ENCODE assay signal across 8 mouse cellular contexts in genomic region chr2:77309313-77309712, GRCm38 (mm10). TPM values are rescaled to one million over a fixed set of nuclear protein-coding genes. Genes with fewer than 3 reads are reported as not detected.
DNase-seq lines count a peak whose midpoint lies in the region; ATAC-seq lines count a peak whose summit lies in the region.

No protein-coding gene starts in this region.

- no peak overlapping the region for H3K4me3 ChIP-seq in kidney, embryonic 16.5 days (ENCODE audit: low read length)

- H3K4me1 ChIP-seq in kidney, embryonic 16.5 days (ENCODE audit: insufficient read depth, low read length): no peaks in the 10 kb centered on the region

- no peaks in the 10 kb centered on the region for H3K9me3 ChIP-seq in kidney, embryonic 16.5 days (ENCODE audit: low read length)

- DNase-seq in CD4-positive, CD25-positive, alpha-beta regulatory T cell, adult 2 months (ENCODE audit: low read depth, low spot score): peak; percentile 28
- peak; percentile 16 for DNase-seq in right cerebral cortex, postnatal 14 days
- no peak for DNase-seq in right cerebral cortex, postnatal 25 days
- DNase-seq in gastrocnemius, adult 18-20 months (ENCODE audit: low spot score): peak; percentile 85
- no peak for DNase-seq in Muller cell, postnatal 12 days (ENCODE audit: inconsistent ontology term)

- no peak overlapping the region for H3K27ac ChIP-seq in kidney, embryonic 16.5 days (ENCODE audit: low read length)

- H3K27me3 ChIP-seq in kidney, embryonic 16.5 days (ENCODE audit: insufficient read depth, low read length): no peaks in the 10 kb centered on the region

- ATAC-seq in CD4-positive, CD25-positive, alpha-beta regulatory T cell, adult 4 months: no peak
- ATAC-seq in kidney, embryonic 16.5 days (ENCODE audit: low FRiP score, low TSS enrichment): peak; percentile 42; the same call in 1 of the 2 replicates
- ATAC-seq in megakaryocyte-erythroid progenitor cell, adult 5-6 weeks (replicated peaks; ENCODE audit: low FRiP score, low TSS enrichment, poor library complexity, severe bottlenecking): peak; percentile 84

- H3K36me3 ChIP-seq in kidney, embryonic 16.5 days (ENCODE audit: insufficient read depth, low read length): no peaks in the 10 kb centered on the region

- H3K4me2 ChIP-seq in kidney, embryonic 16.5 days (replicated peaks; ENCODE audit: low read depth, low read length): no peak overlapping the region

- H3K9ac ChIP-seq in kidney, embryonic 16.5 days (replicated peaks; ENCODE audit: low read length): no peak overlapping the region

- WGBS in kidney, embryonic 16.5 days: 53% methylated on average over 7 of the region's 7 CpGs

RNA-seq across cellular contexts. Expression of gene Sestd1, which starts 28.9 kb away (rescaled TPM):
- under 1 TPM; 0.04 to 0.16 TPM for polyA plus RNA-seq in CD4-positive, CD25-positive, alpha-beta regulatory T cell, adult 4 months (2017; shearing (Covaris generic))
- 1 to 10 TPM; 7.9 to 9.7 TPM for total RNA-seq in gastrocnemius, adult 18-20 months (2021)
- polyA plus RNA-seq in kidney, embryonic 16.5 days (2015; fragmentation: Nextera tagmentation; extraction: Ambion mirVana): 30.0 TPM in 2 replicates
- total RNA-seq in megakaryocyte-erythroid progenitor cell, adult 5-6 weeks (2014; fragmentation: Nextera tagmentation): 1.3 and 2.0 TPM in 2 replicates
- 5.1 and 5.4 TPM in 2 replicates for total RNA-seq in megakaryocyte-erythroid progenitor cell, adult 5-6 weeks (2017)

Comparison
In these comparisons a context has a peak if more than half of its experiments do, and no peak if none do; other contexts are left out.
1. DNase-seq: peak in CD4-positive, CD25-positive, alpha-beta regulatory T cell, adult 2 months (single experiment), right cerebral cortex, postnatal 14 days (single experiment) and gastrocnemius, adult 18-20 months (single experiment); none in right cerebral cortex, postnatal 25 days (single experiment) and Muller cell, postnatal 12 days (single experiment).